Mouse (Mus musculus): ENCODE data around the gene Gprc5c. TPM values are rescaled to one million over a fixed set of nuclear protein-coding genes. Genes with fewer than 3 reads are reported as not detected.

Gene Gprc5c
- polyA plus RNA-seq, 1 experiment from 2014 or later = 18.0 TPM

DNA sequence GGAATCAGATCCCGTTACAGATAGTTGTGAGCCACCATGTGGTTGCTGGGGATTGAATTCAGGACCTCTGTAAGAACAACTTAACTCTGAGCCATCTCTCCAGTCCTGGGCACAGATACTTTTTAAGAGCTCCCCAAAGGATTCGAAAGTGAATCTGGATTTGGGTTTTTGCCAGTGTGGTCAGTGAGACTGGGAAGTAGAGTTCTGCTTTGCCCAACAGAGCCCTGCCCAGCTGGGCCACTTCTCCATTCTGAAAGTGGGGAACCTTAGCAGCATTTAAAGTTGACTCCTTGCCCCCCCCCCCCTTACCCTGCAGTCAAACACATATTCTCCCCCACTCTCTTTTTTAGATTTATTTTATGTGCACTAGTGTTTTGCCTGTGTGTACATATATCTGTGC, 28.7 kb downstream of the Gprc5c start:
- H3K36me3 ChIP-seq (ENCODE audit: control insufficient read depth, insufficient read depth, low read length) = no peaks in the 10 kb centered on the region
- ATAC-seq (ENCODE audit: insufficient number of reproducible peaks, insufficient read depth, low FRiP score, low read depth) = no peak
- no peaks in the 10 kb centered on the region for H3K27me3 ChIP-seq (ENCODE audit: control insufficient read depth, insufficient read depth, low read length)
- H3K4me2 ChIP-seq (ENCODE audit: low read length) = no peak overlapping the region
- H3K9me3 ChIP-seq (ENCODE audit: control insufficient read depth, low read length) = no peaks in the 10 kb centered on the region
- peaks cover 3 to 4% of the 10 kb centered on the region in 2 experiments; a peak in 2 of 4 replicates for H3K4me1 ChIP-seq (ENCODE audit: control insufficient read depth in 2 of 2, insufficient read depth in 2 of 2, low read length in 2 of 2)
- H3K27ac ChIP-seq (replicated peaks in 1 of 2; ENCODE audit: control insufficient read depth in 1 of 2, insufficient read depth in 1 of 2, low read depth in 2 of 2, low read length in 2 of 2) = no peak overlapping the region
- WGBS = 78% methylated on average over 2 of the region's 2 CpGs
- no peak overlapping the region for H3K4me3 ChIP-seq (ENCODE audit: control insufficient read depth in 1 of 2, insufficient read depth in 1 of 2, low read depth in 1 of 2, low read length in 2 of 2)
- no peak overlapping the region for H3K9ac ChIP-seq (ENCODE audit: low read length)

GRCm38 (mm10) chr11:114880185-114880584, 29.2 kb downstream of the Gprc5c start:
- H3K4me1 ChIP-seq (ENCODE audit: control insufficient read depth in 2 of 2, insufficient read depth in 2 of 2, low read length in 2 of 2) = peaks cover 1 to 4% of the 10 kb centered on the region in 2 experiments; a peak in 2 of 4 replicates

GRCm38 (mm10) chr11:114880589-114880988, 29.6 kb downstream of the Gprc5c start:
- no peaks in the 10 kb centered on the region for H3K27me3 ChIP-seq (ENCODE audit: control insufficient read depth, insufficient read depth, low read length)
- H3K27ac ChIP-seq (replicated peaks in 1 of 2; ENCODE audit: control insufficient read depth in 1 of 2, insufficient read depth in 1 of 2, low read depth in 2 of 2, low read length in 2 of 2) = no peak overlapping the region
- 0% methylated on average over 1 of the region's 1 CpGs for WGBS
- no peak overlapping the region for H3K4me2 ChIP-seq (ENCODE audit: low read length)
- no peak overlapping the region for H3K9ac ChIP-seq (ENCODE audit: low read length)
- H3K4me3 ChIP-seq (ENCODE audit: control insufficient read depth in 1 of 2, insufficient read depth in 1 of 2, low read depth in 1 of 2, low read length in 2 of 2) = no peak overlapping the region
- H3K9me3 ChIP-seq (ENCODE audit: control insufficient read depth, low read length) = no peaks in the 10 kb centered on the region
- ATAC-seq (ENCODE audit: insufficient number of reproducible peaks, insufficient read depth, low FRiP score, low read depth) = no peak
- peaks cover 0 to 4% of the 10 kb centered on the region in 2 experiments; a peak in 1 of 4 replicates for H3K4me1 ChIP-seq (ENCODE audit: control insufficient read depth in 2 of 2, insufficient read depth in 2 of 2, low read length in 2 of 2)
- H3K36me3 ChIP-seq (ENCODE audit: control insufficient read depth, insufficient read depth, low read length) = no peaks in the 10 kb centered on the region

More at GRCm38 (mm10) chr11:114880185-114880584, 29.2 kb downstream of the Gprc5c start:
- Histone ChIP-seq H3K27me3 (ENCODE audit: control insufficient read depth, insufficient read depth, low read length) (no peaks in the 10 kb centered on the region), H3K9ac (ENCODE audit: low read length) (no peak overlapping the region), H3K36me3 (ENCODE audit: control insufficient read depth, insufficient read depth, low read length) (no peaks in the 10 kb centered on the region), H3K4me3 (ENCODE audit: control insufficient read depth in 1 of 2, insufficient read depth in 1 of 2, low read depth in 1 of 2, low read length in 2 of 2) (no peak overlapping the region), H3K27ac (replicated peaks in 1 of 2; ENCODE audit: control insufficient read depth in 1 of 2, insufficient read depth in 1 of 2, low read depth in 2 of 2, low read length in 2 of 2) (no peak overlapping the region), H3K4me2 (ENCODE audit: low read length) (no peak overlapping the region), H3K9me3 (ENCODE audit: control insufficient read depth, low read length) (no peaks in the 10 kb centered on the region)
- ATAC-seq (ENCODE audit: insufficient number of reproducible peaks, insufficient read depth, low FRiP score, low read depth) = no peak

DNA sequence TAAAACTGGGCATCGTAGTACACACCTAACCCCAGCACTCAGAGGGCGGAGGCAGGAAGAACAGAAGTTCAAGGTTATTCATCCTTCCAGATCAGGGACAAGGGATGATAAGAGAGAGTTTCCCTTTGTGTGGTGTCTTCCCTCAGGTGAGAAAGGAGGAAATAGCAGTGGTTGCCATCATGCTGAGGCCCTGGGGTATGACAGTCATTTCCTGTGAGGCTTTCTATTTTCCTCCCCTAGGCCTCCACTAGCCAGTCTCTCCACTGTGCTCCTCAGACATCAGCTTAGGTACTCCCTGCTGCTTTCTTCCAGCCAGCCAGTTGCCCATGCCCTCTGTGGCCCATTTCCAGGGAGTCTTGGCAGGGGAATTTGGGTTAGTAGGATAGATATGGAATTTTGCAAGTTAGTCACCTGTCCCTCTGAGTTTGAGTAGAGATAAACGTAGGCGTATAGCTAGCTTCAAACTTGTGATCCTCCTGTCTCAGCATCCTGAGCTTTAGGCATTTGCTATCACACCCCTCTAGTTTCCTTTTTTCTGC, 32.4 kb downstream of the Gprc5c start:
- 90% methylated on average over 4 of the region's 4 CpGs for WGBS

DNA sequence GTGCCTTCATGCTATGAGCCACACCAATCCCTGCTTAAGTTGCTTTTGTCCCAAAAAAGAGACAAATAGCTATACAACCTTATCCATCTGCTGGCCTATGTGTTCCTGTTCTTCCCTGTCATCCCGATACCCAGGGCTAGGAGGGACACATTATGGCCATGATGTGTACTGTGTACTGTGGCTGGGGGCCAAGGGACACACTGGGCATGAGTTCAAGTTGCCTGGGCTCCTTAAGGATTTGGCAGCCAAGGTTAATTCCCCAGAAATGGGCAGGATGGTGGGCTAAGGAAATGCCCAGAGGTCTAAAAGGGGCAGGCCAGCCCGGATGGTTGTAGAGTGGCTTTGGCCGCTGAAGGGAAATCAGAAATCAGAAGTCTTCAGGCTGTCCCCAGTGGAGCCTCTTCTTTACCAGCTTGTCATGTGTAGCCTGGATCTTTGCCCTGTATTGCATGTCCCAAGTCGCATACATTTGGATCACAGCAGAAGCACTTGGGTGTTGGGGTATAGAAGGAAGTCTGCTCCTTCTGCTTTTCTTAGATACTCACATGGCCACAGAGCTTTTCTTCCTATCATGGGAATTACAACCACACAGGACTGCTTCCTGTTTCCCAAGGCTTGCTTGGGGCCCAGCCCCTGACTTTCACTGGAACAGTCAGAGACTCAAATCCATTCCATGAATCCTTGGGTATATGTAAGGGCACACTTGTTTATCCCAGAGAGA, 33.6 kb downstream of the Gprc5c start:
- H3K4me3 ChIP-seq (ENCODE audit: control insufficient read depth in 1 of 2, insufficient read depth in 1 of 2, low read depth in 1 of 2, low read length in 2 of 2) = no peak overlapping the region
- H3K4me1 ChIP-seq (ENCODE audit: control insufficient read depth in 2 of 2, insufficient read depth in 2 of 2, low read length in 2 of 2) = peaks cover 0 to 4% of the 10 kb centered on the region in 2 experiments; a peak in 1 of 4 replicates
- H3K27me3 ChIP-seq (ENCODE audit: control insufficient read depth, insufficient read depth, low read length) = no peaks in the 10 kb centered on the region
- H3K9me3 ChIP-seq (ENCODE audit: control insufficient read depth, low read length) = no peaks in the 10 kb centered on the region
- 67% methylated on average over 4 of the region's 4 CpGs for WGBS
- H3K9ac ChIP-seq (ENCODE audit: low read length) = no peak overlapping the region
- no peaks in the 10 kb centered on the region for H3K36me3 ChIP-seq (ENCODE audit: control insufficient read depth, insufficient read depth, low read length)
- H3K27ac ChIP-seq (replicated peaks in 1 of 2; ENCODE audit: control insufficient read depth in 1 of 2, insufficient read depth in 1 of 2, low read depth in 2 of 2, low read length in 2 of 2) = peak overlapping the region; percentile 27 to 37; a peak in 3 of 4 replicates
- H3K4me2 ChIP-seq (ENCODE audit: low read length) = no peak overlapping the region
- no peak for ATAC-seq (ENCODE audit: insufficient number of reproducible peaks, insufficient read depth, low FRiP score, low read depth)

More for the DNA sequence above, 32.4 kb downstream of the Gprc5c start:
- Histone ChIP-seq H3K4me2 (ENCODE audit: low read length) (no peak overlapping the region), H3K9me3 (ENCODE audit: control insufficient read depth, low read length) (no peaks in the 10 kb centered on the region), H3K4me3 (ENCODE audit: control insufficient read depth in 1 of 2, insufficient read depth in 1 of 2, low read depth in 1 of 2, low read length in 2 of 2) (no peak overlapping the region), H3K27ac (replicated peaks in 1 of 2; ENCODE audit: control insufficient read depth in 1 of 2, insufficient read depth in 1 of 2, low read depth in 2 of 2, low read length in 2 of 2) (no peak overlapping the region), H3K9ac (ENCODE audit: low read length) (no peak overlapping the region), H3K4me1 (ENCODE audit: control insufficient read depth in 2 of 2, insufficient read depth in 2 of 2, low read length in 2 of 2) (peaks cover 0 to 4% of the 10 kb centered on the region in 2 experiments; a peak in 1 of 4 replicates), H3K27me3 (ENCODE audit: control insufficient read depth, insufficient read depth, low read length) (no peaks in the 10 kb centered on the region), H3K36me3 (ENCODE audit: control insufficient read depth, insufficient read depth, low read length) (no peaks in the 10 kb centered on the region)
- no peak for ATAC-seq (ENCODE audit: insufficient number of reproducible peaks, insufficient read depth, low FRiP score, low read depth)

- Histone ChIP-seq H3K9me3 (ENCODE audit: control insufficient read depth, low read length) (no peaks in the 10 kb centered on the region), H3K4me1 (ENCODE audit: control insufficient read depth in 2 of 2, insufficient read depth in 2 of 2, low read length in 2 of 2) (no peaks in the 10 kb centered on the region), H3K27me3 (ENCODE audit: control insufficient read depth, insufficient read depth, low read length) (no peaks in the 10 kb centered on the region), H3K36me3 (ENCODE audit: control insufficient read depth, insufficient read depth, low read length) (no peaks in the 10 kb centered on the region), H3K4me3 (ENCODE audit: control insufficient read depth in 1 of 2, insufficient read depth in 1 of 2, low read depth in 1 of 2, low read length in 2 of 2) (no peak within 1 kb of the TSS), H3K27ac (replicated peaks in 1 of 2; ENCODE audit: control insufficient read depth in 1 of 2, insufficient read depth in 1 of 2, low read depth in 2 of 2, low read length in 2 of 2) (no peak within 1 kb of the TSS), H3K9ac (ENCODE audit: low read length) (no peak within 1 kb of the TSS), H3K4me2 (ENCODE audit: low read length) (no peak within 1 kb of the TSS)
- 73% methylated on average over 18 of the region's 18 CpGs for WGBS
- ATAC-seq (ENCODE audit: insufficient number of reproducible peaks, insufficient read depth, low FRiP score, low read depth) = no peak
Observed at GRCm38 (mm10) chr11:114889991-114890518, 39.1 kb downstream of the Gprc5c start, which contains the start of gene Cd300a. Gene Cd300a, plus strand, starts transcription at chr11:114890041.

- Histone ChIP-seq H3K4me3 (ENCODE audit: control insufficient read depth in 1 of 2, insufficient read depth in 1 of 2, low read depth in 1 of 2, low read length in 2 of 2) (no peak overlapping the region), H3K4me2 (ENCODE audit: low read length) (no peak overlapping the region), H3K9ac (ENCODE audit: low read length) (no peak overlapping the region), H3K27ac (replicated peaks in 1 of 2; ENCODE audit: control insufficient read depth in 1 of 2, insufficient read depth in 1 of 2, low read depth in 2 of 2, low read length in 2 of 2) (no peak overlapping the region), H3K36me3 (ENCODE audit: control insufficient read depth, insufficient read depth, low read length) (no peaks in the 10 kb centered on the region), H3K4me1 (ENCODE audit: control insufficient read depth in 2 of 2, insufficient read depth in 2 of 2, low read length in 2 of 2) (no peaks in the 10 kb centered on the region), H3K9me3 (ENCODE audit: control insufficient read depth, low read length) (no peaks in the 10 kb centered on the region), H3K27me3 (ENCODE audit: control insufficient read depth, insufficient read depth, low read length) (no peaks in the 10 kb centered on the region)
- no peak for ATAC-seq (ENCODE audit: insufficient number of reproducible peaks, insufficient read depth, low FRiP score, low read depth)
- WGBS = 49% methylated on average over 5 of the region's 5 CpGs
Observed at GRCm38 (mm10) chr11:114890542-114890941, 39.6 kb downstream of the Gprc5c start.

Measured in heart, embryonic 14.5 days (tissue).